Mouse (Mus musculus) right cerebral cortex, postnatal 25 days (tissue): ENCODE data around the gene Hist1h2bq.
"Not testable (repeated sequence)": the region's sequence is repeated elsewhere in the genome, so short reads cannot be mapped to it uniquely, and the experiment has no call there.

Experiments
- DNase-seq: peaks from one replicate; pipeline ENCODE4 v3.0.0; 2022

Gene Hist1h2bq

GRCm38 (mm10) chr13:21810073-21810472 lies at the start of gene Hist1h2bq, which contains the start of gene Hist1h2ao:
TSS of gene Hist1h2bq (minus strand) at chr13:21810197.
TSS of gene Hist1h2ao (plus strand) at chr13:21810465.
- not testable (repeated sequence) for DNase-seq

DNA sequence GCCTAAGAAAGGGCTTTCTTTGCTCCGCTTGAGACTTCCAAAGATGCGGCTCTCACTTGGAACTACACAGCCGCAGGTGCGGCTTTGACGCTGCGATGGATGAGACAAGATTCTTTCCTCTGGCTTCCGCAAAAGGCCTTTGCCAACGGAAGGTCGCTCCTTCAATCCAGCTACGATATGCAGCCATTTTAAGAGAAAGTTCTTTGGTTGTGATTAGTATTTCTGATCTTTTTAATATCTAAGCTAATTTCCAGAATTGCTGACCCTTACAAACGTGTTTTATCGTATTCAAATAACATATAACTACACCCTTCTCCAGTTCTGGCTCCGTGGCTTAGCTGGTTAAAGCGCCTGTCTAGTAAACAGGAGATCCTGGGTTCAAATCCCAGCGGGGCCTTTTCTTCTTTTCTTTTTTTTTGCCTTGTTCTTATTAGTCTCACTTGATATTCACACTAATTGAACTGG lies 45.7 kb upstream of the Hist1h2bq start:
- DNase-seq: peak; percentile 23

DNA sequence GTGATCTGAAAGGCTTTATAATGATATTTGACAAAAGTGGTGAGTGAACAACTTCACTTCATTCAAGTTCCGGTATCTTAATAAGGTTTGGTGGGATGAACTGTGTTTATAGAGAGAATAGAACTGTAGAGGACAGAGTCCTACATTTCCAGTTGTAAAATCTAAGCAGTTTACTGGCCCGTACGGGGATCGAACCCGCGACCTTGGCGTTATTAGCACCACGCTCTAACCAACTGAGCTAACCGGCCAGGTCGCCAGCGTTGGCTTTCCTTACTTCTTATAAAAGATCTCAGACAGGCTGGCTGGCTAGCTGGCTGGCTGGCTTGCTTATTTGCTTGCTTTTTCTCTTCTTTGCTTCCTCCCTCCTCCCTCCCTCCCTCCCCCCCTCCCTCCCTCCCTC lies 45.1 kb upstream of the Hist1h2bq start:
- DNase-seq: peak; percentile 79

DNA sequence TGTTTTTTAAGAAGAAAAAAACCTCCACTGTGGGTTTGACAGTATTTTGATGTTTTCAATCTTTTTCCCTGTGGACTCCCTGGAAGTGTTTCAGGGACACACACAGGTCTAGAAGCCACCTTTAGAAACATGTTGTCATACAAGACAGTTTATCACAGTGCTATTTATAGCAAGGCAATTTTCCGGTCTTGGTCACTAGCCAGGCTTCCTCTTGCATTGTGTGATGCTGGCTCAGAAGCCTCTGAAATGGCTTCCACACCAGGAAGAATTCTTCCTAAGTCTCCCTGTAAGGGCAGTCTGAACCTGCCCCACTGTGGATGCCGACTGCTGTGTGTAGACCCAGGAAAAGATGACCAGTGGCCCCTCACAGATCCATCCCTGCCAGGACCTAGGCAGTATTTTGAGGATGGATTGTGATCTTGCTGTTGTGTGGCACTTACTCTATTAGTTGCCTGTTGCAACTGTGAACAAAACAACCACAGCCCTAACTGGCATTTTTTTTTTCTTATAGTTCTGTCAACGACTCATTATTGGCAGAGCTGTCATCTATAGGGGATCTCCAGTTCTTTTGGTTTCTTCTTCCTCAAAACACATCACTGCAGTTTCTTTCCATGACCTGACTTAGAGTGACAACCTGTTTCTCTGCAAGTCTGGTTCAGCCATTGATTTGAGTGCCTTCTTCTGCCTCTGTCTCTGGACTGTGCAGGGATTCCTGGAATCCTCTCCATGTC lies 42.4 kb upstream of the Hist1h2bq start:
- DNase-seq: no peak

GRCm38 (mm10) chr13:21850696-21851095 lies 40.7 kb upstream of the Hist1h2bq start:
- DNase-seq: not testable (repeated sequence)

- DNase-seq: no peak
Observed at GRCm38 (mm10) chr13:21847883-21848282, 37.9 kb upstream of the Hist1h2bq start.

DNA sequence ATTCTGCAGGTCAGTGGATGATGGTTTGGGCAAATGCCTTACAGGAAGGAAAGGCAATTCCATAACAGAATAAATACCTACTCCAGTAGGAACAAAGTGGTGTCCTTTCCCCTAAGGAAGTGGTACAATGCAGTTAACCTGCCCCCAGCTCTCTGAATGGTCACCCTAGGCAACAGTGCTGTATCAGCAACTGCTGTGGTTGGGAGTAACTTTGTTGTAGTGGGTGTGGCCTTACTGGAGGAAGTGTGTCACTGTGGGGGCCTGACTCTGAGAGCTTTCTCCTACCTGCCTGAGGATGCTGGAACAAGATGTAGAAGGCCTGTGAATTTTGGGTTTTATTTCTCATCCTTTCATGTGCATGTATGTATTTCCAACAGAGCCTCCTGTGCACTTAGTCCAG lies 36.4 kb upstream of the Hist1h2bq start:
- DNase-seq: not testable (repeated sequence)

GRCm38 (mm10) chr13:21840508-21840907 lies 30.5 kb upstream of the Hist1h2bq start:
- DNase-seq: not testable (repeated sequence)

GRCm38 (mm10) chr13:21833461-21833860 lies 23.5 kb upstream of the Hist1h2bq start, which contains the start of the genes Hist1h2ap and Hist1h2br:
TSS of gene Hist1h2ap (minus strand) at chr13:21833507.
TSS of gene Hist1h2br (plus strand) at chr13:21833743.
- not testable (repeated sequence) for DNase-seq

DNA sequence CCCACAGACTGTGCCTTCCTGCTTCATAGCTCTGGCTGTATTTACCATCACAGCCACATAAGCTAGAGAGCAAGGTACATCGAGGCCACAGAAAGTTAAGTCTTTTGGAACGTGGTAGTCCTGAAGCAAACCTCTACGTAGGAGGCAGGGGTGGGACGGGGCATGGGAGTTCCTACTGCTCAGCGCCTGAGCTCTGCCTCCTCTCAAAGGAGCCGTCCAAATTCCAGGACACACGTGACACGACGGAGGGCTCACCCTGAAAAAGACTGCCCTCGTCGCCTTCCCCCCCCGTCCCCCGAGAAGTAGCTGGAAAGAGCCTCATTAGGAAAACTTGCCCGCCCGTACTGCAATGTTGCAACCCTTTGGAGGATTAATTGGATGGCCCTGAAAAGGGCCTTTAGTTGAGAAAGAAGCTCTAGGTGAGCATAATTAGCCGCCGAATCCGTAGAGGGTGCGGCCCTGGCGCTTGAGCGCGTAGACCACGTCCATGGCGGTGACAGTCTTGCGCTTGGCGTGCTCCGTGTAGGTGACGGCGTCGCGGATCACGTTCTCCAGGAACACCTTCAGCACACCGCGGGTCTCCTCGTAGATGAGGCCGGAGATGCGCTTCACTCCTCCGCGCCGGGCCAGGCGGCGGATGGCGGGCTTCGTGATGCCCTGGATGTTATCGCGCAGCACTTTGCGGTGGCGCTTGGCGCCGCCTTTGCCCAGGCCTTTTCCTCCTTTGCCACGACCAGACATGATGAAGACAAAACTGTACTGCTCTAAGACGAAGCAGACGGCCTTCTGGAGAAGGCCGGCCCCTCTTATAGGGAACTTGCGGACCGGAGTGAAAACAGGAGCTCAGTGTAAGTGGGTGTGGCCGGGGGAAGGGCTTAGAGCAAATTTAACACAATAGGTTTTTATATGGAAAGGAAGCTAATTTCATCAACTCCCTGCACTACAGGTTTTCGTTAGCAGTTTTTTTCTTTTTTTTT lies 21.7 kb upstream of the Hist1h2bq start, which contains the start of gene Hist1h4n:
Gene Hist1h4n (minus strand): TSS at position 779 of the 977 bp plus-strand sequence.
- peak; percentile 29 for DNase-seq

DNA sequence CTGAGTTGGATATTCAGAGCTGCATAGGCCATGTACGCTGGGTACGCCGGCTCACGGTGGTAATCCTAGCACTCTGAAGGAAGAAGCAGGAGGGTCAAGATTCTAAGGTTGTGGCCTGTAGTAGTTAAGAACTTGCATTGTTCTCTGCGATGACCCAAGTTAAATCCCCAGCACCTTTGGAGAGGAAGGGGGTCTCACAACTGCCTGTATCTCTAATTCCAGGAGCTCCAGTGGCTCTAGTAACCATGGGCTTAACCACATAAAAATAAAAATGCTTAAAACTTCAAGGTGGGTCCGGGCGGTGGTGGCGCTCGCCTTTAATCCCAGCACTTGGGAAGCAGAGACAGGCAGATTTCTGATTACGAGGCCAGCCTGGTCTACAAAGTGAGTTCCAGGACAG lies 20.3 kb upstream of the Hist1h2bq start:
- no peak for DNase-seq

- no peak for DNase-seq
Observed at GRCm38 (mm10) chr13:21828511-21828910, 18.5 kb upstream of the Hist1h2bq start.

- DNase-seq: not testable (repeated sequence)
Observed at GRCm38 (mm10) chr13:21820082-21820890, 10.3 kb upstream of the Hist1h2bq start.

GRCm38 (mm10) chr13:21812092-21812491 lies 2.1 kb upstream of the Hist1h2bq start:
- DNase-seq: not testable (repeated sequence)

GRCm38 (mm10) chr13:21811539-21811938 lies 1.5 kb upstream of the Hist1h2bq start, which contains the start of gene Hist1h4m:
TSS of gene Hist1h4m (plus strand) at chr13:21811746.
- peak; percentile 46 for DNase-seq

- DNase-seq: not testable (repeated sequence)
Observed at GRCm38 (mm10) chr13:21811074-21811473, 1.1 kb upstream of the Hist1h2bq start.

- DNase-seq: not testable (repeated sequence)
Observed at GRCm38 (mm10) chr13:21803058-21803457, 6.9 kb downstream of the Hist1h2bq start.

- not testable (repeated sequence) for DNase-seq
Observed at GRCm38 (mm10) chr13:21797163-21797562, 12.8 kb downstream of the Hist1h2bq start.

GRCm38 (mm10) chr13:21795584-21795983 lies 14.4 kb downstream of the Hist1h2bq start:
- DNase-seq: no peak

- no peak for DNase-seq
Observed at GRCm38 (mm10) chr13:21790601-21791283, 19.3 kb downstream of the Hist1h2bq start.

GRCm38 (mm10) chr13:21789925-21790324 lies 20.1 kb downstream of the Hist1h2bq start:
- DNase-seq: no peak
